Mouse (Mus musculus): ENCODE data around the gene Ppp2r3d.

Ppp2r3d gene

GRCm38 (mm10) chr9:124412921-124413320 is 63.8 kb downstream of the Ppp2r3d start:
- in situ Hi-C loops (cut with MboI, MseI) = loop anchor here (5.0 kb wide), 1 partner anchor 66 kb away; no protein-coding TSS in a partner anchor

- in situ Hi-C loops (cut with MboI, MseI) = loop anchor here (5.0 kb wide), 1 partner anchor 64 kb away; no protein-coding TSS in a partner anchor
These were observed 65.1 kb downstream of the Ppp2r3d start for GRCm38 (mm10) chr9:124411553-124411952.

GRCm38 (mm10) chr9:124408564-124408963 is 68.1 kb downstream of the Ppp2r3d start:
- in situ Hi-C loops (cut with MboI, MseI) = no loop called here

Data from T-helper 1 cell (primary cell).